Mouse (Mus musculus) kidney, postnatal 25 days (tissue): ENCODE measurements around the gene Timm22.

Source experiments
- DNase-seq, 2 experiments: peaks; one replicate each; pipeline ENCODE4 v3.0.0; 2021; ENCODE audit warnings: mixed read lengths in 2 of 2

The Timm22 gene

DNA sequence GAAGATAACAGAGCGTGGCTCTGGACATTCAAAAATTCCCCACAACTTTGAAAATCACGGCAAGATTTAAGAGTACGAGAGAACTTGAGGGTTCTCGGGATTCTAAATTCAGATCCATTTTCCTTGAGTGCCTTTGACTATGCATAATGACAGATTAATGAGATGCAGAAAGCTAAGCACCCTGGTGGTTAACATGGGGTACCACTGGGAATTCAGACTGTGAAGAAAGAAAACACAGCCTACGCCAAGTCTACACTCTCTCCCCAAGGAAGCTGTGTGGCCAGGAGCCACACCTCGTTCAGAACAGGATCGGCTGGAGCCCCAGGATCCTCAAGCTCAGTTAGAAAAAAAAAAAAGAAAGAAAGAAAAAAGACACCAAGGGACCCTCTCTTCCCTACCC is 14.2 kb upstream of the Timm22 start:
- no peak for DNase-seq

DNA sequence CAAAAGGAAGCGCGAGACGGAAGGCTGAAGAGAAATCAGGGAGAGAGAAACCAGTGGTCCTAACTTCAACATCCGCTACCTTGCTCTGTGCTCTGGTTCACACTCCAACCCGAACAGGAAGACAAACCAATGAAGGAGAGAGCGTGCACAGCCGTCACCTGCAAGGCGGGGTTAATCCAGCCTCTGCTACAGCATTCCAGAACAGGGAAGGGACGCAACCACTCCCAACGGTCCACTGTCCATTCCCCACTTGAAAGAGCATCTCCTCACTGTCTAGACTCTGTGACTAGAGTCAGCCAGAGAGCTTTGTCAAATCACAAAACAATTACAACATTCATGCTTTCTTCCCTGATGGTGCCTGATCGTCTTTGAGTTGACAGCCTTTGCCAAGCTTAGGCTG is 13.8 kb upstream of the Timm22 start:
- DNase-seq = no peak

DNA sequence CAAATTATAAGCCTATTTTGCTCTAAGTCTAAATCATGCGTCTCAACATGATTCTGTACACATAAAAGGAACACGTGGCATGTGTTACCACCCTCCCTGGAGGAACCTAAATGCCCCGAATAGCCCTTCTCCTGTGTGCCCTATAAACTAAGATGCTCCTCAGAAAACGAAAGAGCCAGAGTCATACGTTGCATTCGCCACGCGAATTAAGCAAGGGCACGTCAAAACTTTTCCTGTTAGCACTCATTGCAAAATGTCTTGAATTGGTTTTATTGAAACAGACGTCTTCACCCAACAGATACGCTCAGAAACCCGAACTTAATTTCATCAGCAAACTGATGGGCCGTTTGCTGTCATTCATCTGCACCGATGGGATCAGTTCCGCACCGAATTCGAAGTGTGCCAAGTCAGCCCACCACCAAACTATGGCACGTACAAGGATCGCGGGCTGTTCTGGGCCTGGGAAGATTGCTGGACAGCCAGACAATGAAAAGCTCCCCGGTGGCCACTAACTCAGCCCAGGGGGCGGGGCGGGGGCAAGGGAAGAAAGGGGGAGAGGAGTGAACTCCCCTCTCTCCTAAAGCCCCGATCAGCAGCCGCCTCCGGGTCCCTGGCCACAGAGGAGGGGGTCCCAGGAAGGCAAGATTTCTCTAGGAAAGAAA is 9.0 kb upstream of the Timm22 start:
- peak; percentile 40 to 66 for DNase-seq

GRCm38 (mm10) chr11:76398312-76398797 is 8.4 kb upstream of the Timm22 start:
- peak; percentile 42 to 70 for DNase-seq

DNA sequence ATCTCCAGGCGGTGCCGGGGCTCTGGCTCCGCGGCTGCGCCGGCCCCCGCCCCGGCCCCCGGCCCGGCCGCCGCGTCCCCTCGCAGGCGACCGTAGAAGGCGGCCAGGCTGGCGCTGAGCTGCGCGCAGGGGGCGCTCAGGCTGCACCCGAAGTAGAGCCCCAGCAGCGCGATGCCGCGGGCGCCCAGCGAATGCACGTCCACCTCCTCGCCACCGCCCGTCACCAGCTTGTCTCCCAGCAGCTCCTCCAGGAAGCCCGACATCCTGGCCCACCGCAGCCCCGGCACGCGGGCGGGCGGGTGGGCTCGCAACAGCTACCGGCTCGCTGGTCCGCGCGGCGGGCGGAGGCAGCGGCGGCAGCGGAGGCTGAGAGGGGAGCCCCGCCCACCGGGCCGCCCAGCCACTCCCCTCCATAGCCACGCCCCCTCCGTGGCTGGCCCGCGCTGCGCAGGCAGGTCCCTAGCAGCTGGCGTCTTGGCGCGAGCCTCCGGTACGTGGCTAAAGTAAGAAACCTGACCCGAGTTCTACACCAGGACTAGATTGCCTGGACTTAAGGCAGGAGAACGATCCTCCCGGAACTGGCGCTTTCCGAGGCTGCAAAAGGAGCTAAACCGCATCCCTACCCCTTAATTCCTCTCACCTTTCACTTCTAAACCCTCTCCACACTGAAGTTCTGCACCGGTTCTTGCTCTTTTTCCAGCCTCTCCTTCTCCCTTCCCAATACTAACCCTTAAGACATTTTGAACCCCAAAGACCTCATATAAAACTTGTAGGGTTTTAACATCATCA is 7.8 kb upstream of the Timm22 start, which contains the start of gene Nxn:
TSS of gene Nxn (minus strand) at position 343 of the 789 bp plus-strand sequence.
- peak; percentile 95 to 96 for DNase-seq

DNA sequence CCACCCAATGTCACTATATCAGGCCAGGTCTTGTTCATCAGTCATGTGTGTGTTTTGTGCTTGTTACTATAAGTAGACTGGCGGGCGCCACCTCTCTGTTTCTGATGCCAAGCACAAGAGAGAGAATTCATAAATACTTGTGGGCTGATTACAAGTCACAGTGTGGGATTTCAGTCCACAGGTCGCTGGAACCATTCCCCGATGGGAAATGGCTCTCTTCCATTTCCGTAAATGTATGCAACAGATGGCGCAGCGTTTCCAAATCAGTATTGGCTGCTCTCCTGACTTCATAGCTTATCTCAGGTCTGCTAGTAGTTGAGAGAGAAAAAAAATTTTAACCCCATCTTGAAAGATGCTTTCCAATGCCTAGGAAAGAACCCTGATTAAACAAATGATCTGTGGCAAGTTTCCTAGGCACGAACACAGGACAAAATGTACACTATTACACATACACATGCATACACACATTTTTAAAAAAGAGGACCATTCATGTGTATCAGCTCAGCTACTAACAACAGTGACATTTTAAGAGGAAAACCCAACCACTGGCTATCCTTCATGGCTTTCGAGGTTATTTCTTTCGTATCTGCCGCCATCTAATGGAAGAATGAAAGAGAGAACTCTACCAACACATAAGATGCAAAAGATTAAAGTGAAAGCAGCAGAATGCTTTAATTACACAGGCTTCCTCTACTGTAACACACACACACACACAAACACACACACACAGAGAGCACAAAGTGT is 7.0 kb upstream of the Timm22 start:
- DNase-seq = peak; percentile 46 to 63

- DNase-seq = no peak
Measured at GRCm38 (mm10) chr11:76401398-76401797, 5.4 kb upstream of the Timm22 start.

- no peak for DNase-seq
Measured at GRCm38 (mm10) chr11:76405113-76405512, 1.6 kb upstream of the Timm22 start.

DNA sequence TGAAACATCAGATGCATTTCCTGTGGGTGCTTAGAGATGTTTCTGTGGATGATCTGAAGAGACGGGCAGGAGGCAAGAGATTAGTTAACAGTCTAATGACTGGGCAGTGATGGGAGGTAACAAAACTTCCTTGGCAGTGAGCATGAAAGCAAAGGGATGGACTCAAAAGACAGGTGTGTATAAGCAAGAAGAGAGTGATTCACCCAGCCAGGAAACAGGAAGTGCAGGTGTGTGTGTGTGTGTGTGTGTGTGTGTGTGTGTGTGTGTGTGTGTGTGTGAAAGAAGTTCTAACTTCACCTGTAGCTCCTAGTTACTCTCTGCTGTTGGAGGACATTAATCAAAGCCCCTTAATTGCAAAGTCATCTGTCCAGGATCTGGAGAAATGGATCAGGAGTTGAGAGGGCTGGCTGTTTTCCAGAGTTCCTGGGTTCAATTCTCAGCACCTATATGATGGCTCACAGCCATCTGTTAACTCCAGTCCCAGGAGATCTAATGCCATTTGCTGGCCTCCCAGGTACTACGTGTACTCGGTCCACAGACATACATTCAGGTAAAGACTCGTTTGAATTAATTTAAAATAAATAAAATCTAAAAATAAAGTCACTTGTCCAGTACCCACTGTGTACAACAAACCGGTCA is 1.0 kb upstream of the Timm22 start:
- no peak for DNase-seq

DNA sequence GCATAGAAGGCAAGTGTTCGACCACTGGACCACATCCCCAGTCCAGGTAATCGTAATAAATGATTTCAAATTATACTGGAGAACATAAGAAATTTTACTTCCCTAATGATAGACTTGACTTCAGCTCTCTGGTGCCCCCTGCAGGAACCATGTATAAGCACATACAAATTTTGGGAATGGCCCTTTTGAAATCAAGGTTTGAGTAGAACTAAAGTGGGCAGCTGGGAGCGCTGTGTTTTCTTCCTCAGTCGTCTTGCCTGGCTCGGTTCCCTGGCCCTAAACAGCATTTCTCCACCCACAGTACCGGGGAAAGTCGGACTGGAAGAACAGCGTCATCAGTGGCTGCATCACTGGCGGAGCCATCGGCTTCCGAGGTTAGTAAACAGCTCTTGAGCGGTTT is 4.1 kb downstream of the Timm22 start:
- DNase-seq = peak in 1 of 2 experiments; percentile 70

DNA sequence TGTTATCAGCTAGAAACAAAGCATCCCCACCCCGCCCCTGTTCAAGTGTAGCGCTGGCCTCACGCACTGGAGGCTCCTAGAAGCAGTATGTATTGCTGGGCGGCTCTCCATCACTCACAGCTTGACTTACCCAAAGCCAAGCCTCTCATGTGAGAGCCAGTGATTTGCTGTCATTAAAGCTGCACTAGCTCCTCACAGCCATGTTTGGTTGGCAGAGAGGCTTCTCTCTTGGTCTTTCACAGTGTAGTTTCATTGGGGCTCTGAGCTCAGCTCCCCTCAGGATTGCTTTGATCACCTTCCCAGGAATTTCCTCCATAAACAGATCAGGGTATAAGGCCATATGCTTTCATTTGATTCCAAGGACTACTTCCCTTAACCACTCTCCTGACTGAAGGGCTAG is 6.5 kb downstream of the Timm22 start:
- no peak for DNase-seq

- peak in 1 of 2 experiments; percentile 51 for DNase-seq
Measured at GRCm38 (mm10) chr11:76415001-76415400, 8.2 kb downstream of the Timm22 start.

- no peak for DNase-seq
Measured at GRCm38 (mm10) chr11:76415985-76416384, 9.2 kb downstream of the Timm22 start.

DNA sequence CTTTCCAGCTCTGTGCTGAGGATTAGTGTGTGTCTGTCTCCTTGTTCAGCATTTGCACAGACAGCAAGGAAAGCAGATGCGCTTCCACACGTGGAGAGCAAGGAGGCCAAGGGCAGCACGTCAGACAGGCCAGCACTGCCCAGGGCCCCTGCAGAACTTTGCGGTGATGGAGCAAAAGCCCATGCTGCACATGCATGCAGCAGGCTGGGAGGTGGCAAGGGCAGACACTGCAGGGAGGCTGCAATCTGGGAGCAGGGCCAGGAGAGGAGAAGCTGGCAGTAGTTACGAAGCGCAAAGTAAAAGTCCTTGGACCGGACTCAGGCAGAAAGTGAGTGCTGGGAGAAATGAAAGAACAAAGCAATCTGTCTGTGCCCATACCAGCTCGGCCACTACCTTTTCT is 11.7 kb downstream of the Timm22 start:
- DNase-seq = peak in 1 of 2 experiments; percentile 51

DNA sequence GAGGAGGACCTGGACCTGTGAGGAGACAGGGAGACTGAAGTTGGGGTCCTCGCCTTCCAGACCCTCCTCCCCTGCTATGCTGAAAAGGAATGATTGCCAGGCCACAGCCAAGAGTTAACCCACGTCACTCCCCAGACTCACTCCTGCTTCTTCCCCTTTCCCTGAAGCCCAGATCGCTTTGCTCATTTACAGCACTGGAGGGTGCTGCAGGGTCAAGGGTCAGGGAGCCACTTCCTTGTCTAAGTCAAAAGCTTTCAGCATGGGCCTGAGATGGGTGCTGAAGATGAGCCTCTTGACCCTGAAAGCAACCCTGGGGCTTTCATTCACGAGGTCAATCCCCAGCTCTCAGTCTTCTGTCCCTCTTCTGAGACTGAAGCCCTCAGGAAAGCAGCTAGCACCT is 12.4 kb downstream of the Timm22 start:
- DNase-seq = peak in 1 of 2 experiments; percentile 42

GRCm38 (mm10) chr11:76420896-76421295 is 14.1 kb downstream of the Timm22 start:
- DNase-seq = peak; percentile 33 to 72

GRCm38 (mm10) chr11:76425749-76426148 is 19.0 kb downstream of the Timm22 start:
- DNase-seq = no peak

- no peak for DNase-seq
Measured at GRCm38 (mm10) chr11:76427781-76428180, 21.0 kb downstream of the Timm22 start.

GRCm38 (mm10) chr11:76429046-76429445 is 22.3 kb downstream of the Timm22 start:
- DNase-seq = no peak

DNA sequence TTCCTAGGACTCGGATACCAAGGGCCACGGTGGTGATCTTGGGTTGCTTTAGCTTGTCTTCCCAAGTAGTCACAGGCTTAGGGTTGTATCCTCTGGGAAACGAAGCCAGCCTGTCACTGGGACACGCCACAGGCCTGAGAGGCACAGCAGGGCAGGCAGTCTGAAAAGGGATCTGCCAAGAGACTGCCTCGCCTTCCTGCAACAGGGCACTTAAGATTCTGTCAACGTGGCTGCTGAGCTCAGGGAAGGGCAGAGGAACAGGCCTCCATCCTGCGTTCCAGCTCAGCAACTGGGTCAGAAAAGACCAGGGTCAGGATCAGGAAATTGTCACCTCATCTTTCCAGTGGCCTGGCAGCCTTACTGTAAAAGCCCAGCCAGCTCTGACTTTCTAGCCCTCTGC is 22.8 kb downstream of the Timm22 start:
- DNase-seq = no peak

GRCm38 (mm10) chr11:76429966-76430631 is 23.3 kb downstream of the Timm22 start:
- no peak for DNase-seq

DNA sequence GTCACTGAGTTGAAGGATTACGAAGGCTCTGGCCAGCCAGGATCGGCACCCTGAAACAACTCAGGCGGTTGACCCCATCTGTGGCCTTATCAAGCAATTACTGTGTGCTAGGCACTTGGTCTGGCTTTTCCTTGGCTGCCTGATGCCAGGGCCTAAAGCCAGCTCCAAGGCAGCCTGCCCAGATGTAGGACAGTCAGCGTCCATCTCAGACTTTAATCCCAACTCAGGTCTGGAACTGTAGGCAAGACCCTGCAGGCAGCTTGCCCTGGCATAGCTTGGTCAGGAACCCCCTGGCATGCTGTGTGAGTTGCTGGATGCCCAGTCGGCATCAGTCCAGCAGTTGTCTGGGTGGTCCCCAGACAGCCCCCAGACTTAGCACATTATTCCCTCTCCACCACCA is 29.3 kb downstream of the Timm22 start:
- no peak for DNase-seq
